Mouse (Mus musculus) CH12.LX (cell line): ENCODE data around the gene Lias.
A peak's percentile ranks its signal among the peaks of the same experiment; 100 is the strongest.

Source experiments
- CTCF ChIP-seq, 2 experiments: IDR thresholded peaks in 1 of 2; conservative IDR thresholded peaks in 1 of 2; 2 replicates each; pipeline ENCODE4 v1.5.1; 2011 to 2012; ENCODE audit warnings: low read depth in 2 of 2, low read length in 2 of 2, improper control_type of control experiment in 1 of 2, inconsistent platforms in 1 of 2, mild to moderate bottlenecking in 1 of 2, moderate library complexity in 1 of 2
- ELF1 ChIP-seq: IDR thresholded peaks from 2 replicates; pipeline ENCODE4 v1.6.1; 2014; ENCODE audit warnings: low read depth, mild to moderate bottlenecking, inconsistent platforms, low read length, improper control_type of control experiment
- EP300 ChIP-seq: IDR thresholded peaks from 2 replicates; pipeline ENCODE4 v1.6.1; 2011; ENCODE audit warnings: low read length, improper control_type of control experiment
- JUND ChIP-seq: conservative IDR thresholded peaks from 2 replicates; pipeline ENCODE4 v1.6.1; 2011; ENCODE audit warnings: low read depth, low read length, improper control_type of control experiment
- MAFK ChIP-seq: IDR thresholded peaks from 2 replicates; pipeline ENCODE4 v1.6.1; 2011; ENCODE audit warnings: low read length, improper control_type of control experiment; ENCODE audit not compliant: insufficient replicate concordance
- MAZ ChIP-seq: IDR thresholded peaks from 2 replicates; pipeline ENCODE4 v1.6.1; 2012; ENCODE audit warnings: low read depth, mild to moderate bottlenecking, inconsistent platforms, low read length, improper control_type of control experiment, moderate library complexity
- MXI1 ChIP-seq: IDR thresholded peaks from 2 replicates; pipeline ENCODE4 v1.6.1; 2011; ENCODE audit warnings: mild to moderate bottlenecking, low read depth, low read length, improper control_type of control experiment
- MYC ChIP-seq: IDR thresholded peaks from 2 replicates; pipeline ENCODE4 v1.6.1; 2011; ENCODE audit warnings: low read depth, mild to moderate bottlenecking, improper control_type of control experiment, low read length
- POLR2A ChIP-seq: IDR thresholded peaks from 2 replicates; pipeline ENCODE4 v1.6.1; 2011; ENCODE audit warnings: low read depth, mild to moderate bottlenecking, improper control_type of control experiment, low read length
- UBTF ChIP-seq: IDR thresholded peaks from 2 replicates; pipeline ENCODE4 v1.6.1; 2012; ENCODE audit warnings: low read depth, mild to moderate bottlenecking, inconsistent platforms, low read length, improper control_type of control experiment, moderate library complexity

DNA sequence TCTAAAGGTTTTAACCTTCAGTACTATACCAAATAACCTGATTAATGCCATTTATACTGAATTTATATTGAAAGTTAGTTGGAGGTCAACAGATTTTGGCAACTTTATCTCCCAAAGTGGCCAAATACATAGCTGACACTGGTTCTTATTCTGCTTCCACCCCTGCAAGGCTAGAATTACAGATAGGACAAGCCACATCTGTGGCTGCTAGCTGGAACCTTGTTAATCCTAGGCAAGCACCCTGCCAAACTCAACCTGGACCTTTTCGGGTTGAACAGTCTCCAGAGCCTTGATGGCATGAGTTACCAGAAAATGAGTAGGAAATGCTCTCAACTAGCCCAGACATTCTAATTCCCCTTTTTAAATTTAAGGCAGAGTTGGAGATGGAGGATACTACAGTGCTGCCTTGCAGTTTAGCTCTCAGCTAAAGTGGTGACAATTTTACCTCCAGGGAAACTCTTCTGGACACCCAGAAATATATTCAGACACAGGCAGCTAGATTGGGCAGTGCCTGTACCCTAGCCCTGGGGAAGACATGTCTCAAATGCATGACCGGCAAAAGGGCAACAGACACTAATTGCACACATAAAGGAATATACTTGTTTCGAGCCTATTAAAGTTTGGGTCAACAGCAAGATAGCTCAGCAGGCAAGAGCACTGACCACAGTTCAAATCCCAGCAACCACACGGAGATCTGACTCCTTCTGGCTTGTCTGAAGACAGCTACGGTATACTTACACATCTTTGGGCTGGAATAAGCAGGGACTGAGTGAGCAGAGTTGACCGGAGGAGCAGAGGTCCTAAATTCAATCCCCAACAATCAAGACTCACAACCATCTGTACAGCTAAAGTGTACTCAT is 4.1 kb upstream of the Lias start:
- TF ChIP-seq POLR2A (peak; percentile 37), MAFK (no peak), MXI1 (no peak), EP300 (no peak), UBTF (no peak), JUND (no peak), MAZ (no peak), ELF1 (no peak), MYC (no peak), CTCF (conservative IDR thresholded peaks at IDR 0.05 in 1 of 2, IDR thresholded peaks at IDR 0.05 in 1 of 2; ENCODE audit: low read depth in 2 of 2, low read length in 2 of 2) (no peak)
